Mouse (Mus musculus) heart, embryonic 15.5 days (tissue): ENCODE measurements around the gene Hsd11b1. TPM values are rescaled to one million over a fixed set of nuclear protein-coding genes. Genes with fewer than 3 reads are reported as not detected.

ENCODE experiments used
- ATAC-seq: fragments of 200-750 bp; cut with Nextera tagmentation; replicated peaks from 2 replicates; pipeline ENCODE4 v1.8.0; 2017; ENCODE audit warnings: low read depth, moderate TSS enrichment; ENCODE audit not compliant: insufficient number of reproducible peaks, insufficient read depth, low FRiP score
- H3K27ac ChIP-seq: fragments of 300-500 bp; sonication (generic); 2 replicates; pipeline ENCODE4 v1.5.1; 2015; ENCODE audit warnings: mild to moderate bottlenecking, inconsistent platforms
- H3K27me3 ChIP-seq: fragments of 300-500 bp; sonication (generic); 2 replicates; pipeline ENCODE4 v1.6.1; 2015; ENCODE audit warnings: inconsistent platforms
- H3K36me3 ChIP-seq: fragments of 300-500 bp; sonication (generic); 2 replicates; pipeline ENCODE4 v1.6.1; 2015; ENCODE audit warnings: mild to moderate bottlenecking, inconsistent platforms
- H3K4me1 ChIP-seq: fragments of 300-500 bp; sonication (generic); replicated peaks from 2 replicates; pipeline ENCODE4 v1.6.1; 2015; ENCODE audit warnings: inconsistent platforms
- H3K4me2 ChIP-seq: fragments of 300-500 bp; sonication (generic); 2 replicates; pipeline ENCODE4 v1.6.1; 2015; ENCODE audit warnings: inconsistent platforms, mild to moderate bottlenecking, moderate library complexity
- H3K4me3 ChIP-seq: fragments of 300-500 bp; sonication (generic); 2 replicates; pipeline ENCODE4 v1.5.1; 2015; ENCODE audit warnings: mild to moderate bottlenecking, inconsistent platforms
- H3K9ac ChIP-seq: fragments of 300-500 bp; sonication (generic); 2 replicates; pipeline ENCODE4 v1.6.1; 2015; ENCODE audit warnings: mild to moderate bottlenecking, inconsistent platforms
- H3K9me3 ChIP-seq: fragments of 300-500 bp; sonication (generic); replicated peaks from 2 replicates; pipeline ENCODE4 v1.6.1; 2016; ENCODE audit warnings: inconsistent platforms
- WGBS: fragments of 180-500 bp; shearing (Covaris S2); methylation state at CpG from one replicate; pipeline ENCODE4 v1.1.7; 2015; ENCODE audit warnings: mixed read lengths; 5-methylcytosine and 5-hydroxymethylcytosine counted together
- polyA plus RNA-seq: library from polyadenylated mRNA; unstranded; fragments of >200 nt; fragmentation: Nextera tagmentation; extraction: Ambion mirVana; gene quantifications from 2 replicates; pipeline ENCODE4 v1.2.1, GENCODE M21; 2015

Gene Hsd11b1
- polyA plus RNA-seq, result 1.9 and 4.6 TPM in 2 replicates

GRCm38 (mm10) chr1:193263955-193264598 is at the start of gene Hsd11b1:
TSS of gene Hsd11b1 (minus strand) at chr1:193264075.
- H3K36me3 ChIP-seq, result no peaks in the 10 kb centered on the region
- no peak within 1 kb of the TSS for H3K9ac ChIP-seq
- H3K9me3 ChIP-seq, result no peaks in the 10 kb centered on the region
- ATAC-seq, result no peak
- H3K4me3 ChIP-seq, result no peak within 1 kb of the TSS
- 65% methylated on average over 5 of the region's 5 CpGs for WGBS
- peak within 1 kb of the TSS; percentile 11; the same call in 1 of the 2 replicates for H3K27ac ChIP-seq
- H3K4me1 ChIP-seq, result peaks cover 21% of the 10 kb centered on the region
- 0 out of 2 replicates have a peak within 1 kb of the TSS, but pooled peaks have one; percentile 8 for H3K4me2 ChIP-seq
- H3K27me3 ChIP-seq, result no peaks in the 10 kb centered on the region

- Histone ChIP-seq H3K4me2 (no peak overlapping the region), H3K9ac (no peak overlapping the region), H3K9me3 (no peaks in the 10 kb centered on the region), H3K36me3 (no peaks in the 10 kb centered on the region), H3K27ac (no peak overlapping the region), H3K4me3 (no peak overlapping the region), H3K4me1 (peaks cover 35% of the 10 kb centered on the region), H3K27me3 (no peaks in the 10 kb centered on the region)
- no peak for ATAC-seq
- 58% methylated on average over 1 of the region's 1 CpGs for WGBS
Measured at GRCm38 (mm10) chr1:193311596-193311995, 47.7 kb upstream of the Hsd11b1 start.

- ATAC-seq, result no peak
- no peaks in the 10 kb centered on the region for H3K27me3 ChIP-seq
- no peak overlapping the region for H3K27ac ChIP-seq
- H3K4me3 ChIP-seq, result no peak overlapping the region
- WGBS, result 85% methylated on average over 3 of the region's 3 CpGs
- H3K9me3 ChIP-seq, result no peaks in the 10 kb centered on the region
- H3K9ac ChIP-seq, result no peak overlapping the region
- H3K36me3 ChIP-seq, result no peaks in the 10 kb centered on the region
- H3K4me1 ChIP-seq, result peaks cover 25% of the 10 kb centered on the region
- no peak overlapping the region for H3K4me2 ChIP-seq
Measured at GRCm38 (mm10) chr1:193310519-193311085, 46.7 kb upstream of the Hsd11b1 start.

GRCm38 (mm10) chr1:193309785-193310518 is 46.1 kb upstream of the Hsd11b1 start:
- Histone ChIP-seq H3K4me1 (peaks cover 19% of the 10 kb centered on the region), H3K4me3 (no peak overlapping the region), H3K36me3 (no peaks in the 10 kb centered on the region), H3K9me3 (no peaks in the 10 kb centered on the region), H3K27ac (no peak overlapping the region), H3K4me2 (no peak overlapping the region), H3K27me3 (no peaks in the 10 kb centered on the region), H3K9ac (no peak overlapping the region)
- ATAC-seq, result no peak
- WGBS, result 47% methylated on average over 1 of the region's 1 CpGs

- no peaks in the 10 kb centered on the region for H3K9me3 ChIP-seq
- no peak overlapping the region for H3K27ac ChIP-seq
- H3K4me1 ChIP-seq, result peaks cover 12% of the 10 kb centered on the region
- 88% methylated on average over 2 of the region's 2 CpGs for WGBS
- no peak overlapping the region for H3K4me2 ChIP-seq
- no peak for ATAC-seq
- H3K36me3 ChIP-seq, result no peaks in the 10 kb centered on the region
- no peaks in the 10 kb centered on the region for H3K27me3 ChIP-seq
- no peak overlapping the region for H3K9ac ChIP-seq
- H3K4me3 ChIP-seq, result no peak overlapping the region
Measured at GRCm38 (mm10) chr1:193306832-193307231, 43.0 kb upstream of the Hsd11b1 start.

- no peak for ATAC-seq
- Histone ChIP-seq H3K4me3 (no peak overlapping the region), H3K9ac (no peak overlapping the region), H3K27ac (no peak overlapping the region), H3K27me3 (0 out of 2 replicates have a peak, but pooled peaks cover 5% of the 10 kb centered on the region), H3K9me3 (no peaks in the 10 kb centered on the region), H3K36me3 (no peaks in the 10 kb centered on the region), H3K4me1 (peaks cover 8% of the 10 kb centered on the region), H3K4me2 (no peak overlapping the region)
- WGBS, result 53% methylated on average over 7 of the region's 7 CpGs
Measured at GRCm38 (mm10) chr1:193305386-193305785, 41.5 kb upstream of the Hsd11b1 start.

GRCm38 (mm10) chr1:193303096-193303495 is 39.2 kb upstream of the Hsd11b1 start:
- 0 out of 2 replicates have a peak, but pooled peaks cover 5% of the 10 kb centered on the region for H3K27me3 ChIP-seq
- H3K9me3 ChIP-seq, result no peaks in the 10 kb centered on the region
- H3K9ac ChIP-seq, result no peak overlapping the region
- H3K4me1 ChIP-seq, result peaks cover 8% of the 10 kb centered on the region
- no peak overlapping the region for H3K27ac ChIP-seq
- no peaks in the 10 kb centered on the region for H3K36me3 ChIP-seq
- ATAC-seq, result no peak
- WGBS, result 53% methylated on average over 2 of the region's 2 CpGs
- H3K4me3 ChIP-seq, result no peak overlapping the region
- H3K4me2 ChIP-seq, result no peak overlapping the region

- no peak overlapping the region for H3K4me3 ChIP-seq
- no peak overlapping the region for H3K9ac ChIP-seq
- 63% methylated on average over 8 of the region's 8 CpGs for whole genome bisulfite sequencing
- H3K9me3 ChIP-seq, result no peaks in the 10 kb centered on the region
- H3K27ac ChIP-seq, result 0 out of 2 replicates have a peak overlapping the region, but pooled peaks have one; percentile 12
- 0 out of 2 replicates have a peak, but pooled peaks have one; percentile 2 for ATAC-seq
- peaks cover 8% of the 10 kb centered on the region for H3K4me1 ChIP-seq
- H3K4me2 ChIP-seq, result no peak overlapping the region; the same call in 1 of the 2 replicates
- H3K27me3 ChIP-seq, result 0 out of 2 replicates have a peak, but pooled peaks cover 5% of the 10 kb centered on the region
- H3K36me3 ChIP-seq, result no peaks in the 10 kb centered on the region
Measured at GRCm38 (mm10) chr1:193302093-193302405, 38.2 kb upstream of the Hsd11b1 start.

- Histone ChIP-seq H3K9me3 (no peaks in the 10 kb centered on the region), H3K4me2 (no peak overlapping the region), H3K36me3 (no peaks in the 10 kb centered on the region), H3K27ac (0 out of 2 replicates have a peak overlapping the region, but pooled peaks have one; percentile 15), H3K27me3 (0 out of 2 replicates have a peak, but pooled peaks cover 5% of the 10 kb centered on the region), H3K4me1 (peaks cover 8% of the 10 kb centered on the region), H3K4me3 (no peak overlapping the region), H3K9ac (no peak overlapping the region)
- WGBS, result 46% methylated on average over 6 of the region's 6 CpGs
- 0 out of 2 replicates have a peak, but pooled peaks have one; percentile 30 for ATAC-seq
Measured at GRCm38 (mm10) chr1:193301216-193302092, 37.6 kb upstream of the Hsd11b1 start.

- Histone ChIP-seq H3K27ac (no peak overlapping the region), H3K4me1 (peaks cover 8% of the 10 kb centered on the region), H3K4me2 (no peak overlapping the region), H3K27me3 (0 out of 2 replicates have a peak, but pooled peaks cover 5% of the 10 kb centered on the region), H3K36me3 (no peaks in the 10 kb centered on the region), H3K9me3 (no peaks in the 10 kb centered on the region), H3K9ac (no peak overlapping the region), H3K4me3 (no peak overlapping the region)
- WGBS, result 71% methylated on average over 1 of the region's 1 CpGs
- no peak for ATAC-seq
Measured at GRCm38 (mm10) chr1:193299995-193300394, 36.1 kb upstream of the Hsd11b1 start.
